Mouse (Mus musculus): Measurements from ENCODE around the gene Bckdha. TPM values are rescaled to one million over a fixed set of nuclear protein-coding genes. Genes with fewer than 3 reads are reported as not detected.

Bckdha gene
- total RNA-seq (2023), result 10 to 100 TPM; 42.4 to 52.8 TPM

DNA sequence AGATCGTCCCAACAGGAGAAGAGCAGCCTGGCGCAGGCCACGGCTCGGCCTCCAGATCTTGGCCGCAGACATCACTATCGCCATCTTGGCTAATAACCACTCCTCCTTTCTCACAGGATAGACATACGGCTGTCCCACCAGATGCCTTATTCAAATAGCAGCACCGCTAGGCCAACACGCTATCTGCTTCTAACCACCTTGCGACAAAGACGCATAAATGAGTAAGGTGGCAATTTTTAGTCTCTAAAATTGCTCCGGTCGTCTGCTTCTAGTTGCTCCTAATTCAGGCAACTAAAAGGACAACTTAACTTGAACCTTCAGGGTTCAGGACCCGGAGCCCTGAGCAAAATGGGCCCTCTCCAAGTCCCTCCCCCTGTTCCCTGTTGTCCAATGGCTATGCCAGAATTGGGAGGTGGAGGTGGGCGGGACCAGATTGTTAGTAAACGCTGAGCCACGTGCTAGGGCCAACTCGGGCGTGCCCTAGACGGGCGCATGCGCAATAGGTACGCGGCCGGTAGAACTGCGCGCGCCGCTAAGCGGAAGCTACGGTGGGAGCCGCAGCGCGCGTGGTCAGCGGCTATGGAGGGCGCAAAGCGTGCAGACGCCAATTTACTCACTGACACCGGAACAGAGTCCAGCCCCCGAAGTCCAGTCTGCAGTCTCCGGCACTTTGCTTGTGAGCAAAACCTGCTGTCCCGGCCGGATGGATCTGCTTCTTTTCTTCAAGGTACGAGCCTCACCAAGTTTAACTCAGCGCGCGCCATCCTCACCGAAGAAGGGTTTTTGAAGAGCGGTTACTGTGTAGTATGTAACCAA, at the start of gene Bckdha, which contains the start of gene Exosc5:
Gene Bckdha (minus strand): TSS at position 325 of the 816 bp plus-strand sequence.
Gene Exosc5 (plus strand): TSS at position 508 of the 816 bp plus-strand sequence.

DNA sequence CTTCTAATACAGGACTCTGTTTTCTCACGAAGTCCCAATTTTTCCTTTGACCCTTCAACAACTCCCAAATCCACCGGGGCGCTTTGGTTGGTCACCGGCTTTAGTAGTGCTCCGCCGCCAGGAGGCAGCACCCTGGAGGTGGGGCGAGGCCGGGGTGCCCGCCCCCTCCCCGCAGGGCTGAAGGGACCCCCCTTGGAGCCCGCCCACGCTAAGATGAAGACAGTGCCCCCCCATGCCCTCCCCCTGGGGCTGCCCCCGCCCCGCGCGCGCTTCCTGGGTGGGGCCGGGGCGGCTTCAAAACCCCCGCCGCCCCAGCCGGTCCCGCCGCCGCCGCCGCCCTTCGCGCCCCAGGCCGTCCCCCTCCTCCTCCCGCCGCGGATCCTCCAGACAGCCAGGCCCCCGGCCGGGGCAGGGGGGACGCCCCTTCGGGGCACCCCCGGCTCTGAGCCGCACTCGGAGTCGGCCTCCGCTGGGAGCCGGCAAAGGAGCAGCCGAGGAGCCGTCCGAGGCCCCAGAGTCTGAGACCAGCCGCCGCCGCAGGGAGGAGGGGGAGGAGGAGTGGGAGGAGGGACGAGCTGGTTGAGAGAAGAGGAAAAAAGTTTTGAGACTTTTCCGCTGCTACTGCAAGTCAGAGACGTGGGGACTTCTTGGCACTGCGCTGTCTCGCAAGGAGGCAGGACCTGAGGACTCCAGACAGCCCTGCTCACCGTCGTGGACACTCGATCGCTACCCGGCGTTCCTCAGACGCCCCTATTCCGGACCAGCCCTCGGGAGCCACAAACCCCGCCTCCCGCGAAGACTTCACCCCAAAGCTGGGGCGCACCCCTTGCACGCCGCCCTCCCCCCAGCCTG, 28.1 kb upstream of the Bckdha start, which contains the start of gene Tgfb1:
Gene Tgfb1 (plus strand): TSS at position 323 of the 852 bp plus-strand sequence.

DNA sequence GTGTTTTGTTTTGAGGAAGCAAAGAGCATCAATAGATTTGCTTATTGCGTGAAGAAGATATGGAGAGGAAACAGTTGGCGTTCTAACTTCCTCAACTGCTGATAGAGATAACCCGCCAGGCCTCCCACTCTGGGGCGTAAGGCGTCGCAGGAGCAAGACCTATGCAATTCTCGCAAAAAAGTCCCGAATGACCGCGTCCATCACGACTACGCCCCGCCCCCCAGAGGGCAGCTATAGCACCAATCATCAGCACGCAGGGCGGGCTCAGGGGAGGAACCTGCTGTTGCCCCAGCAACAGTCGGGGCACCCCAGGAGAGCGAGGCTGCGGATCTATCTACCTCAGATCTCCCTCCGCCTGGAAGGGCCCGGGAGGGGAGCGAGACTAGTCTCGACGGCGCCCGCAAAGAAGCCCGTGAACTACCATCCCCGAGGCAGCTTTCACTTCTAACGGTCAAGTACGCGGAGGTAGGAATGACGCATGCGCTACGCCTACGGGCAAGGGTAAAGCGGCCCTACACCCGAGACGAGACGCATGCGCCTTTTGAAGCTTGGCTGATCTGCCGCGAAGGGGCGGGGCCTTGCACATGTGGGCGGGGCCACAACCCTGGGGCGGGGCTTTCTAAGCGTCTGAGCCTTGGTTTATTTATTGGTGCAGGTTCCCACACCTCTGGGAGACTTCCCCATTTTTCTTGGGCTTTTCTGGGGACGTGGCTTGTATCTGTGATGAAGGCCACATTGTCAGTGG, 21.9 kb upstream of the Bckdha start, which contains the start of gene B9d2:
Gene B9d2 (plus strand): TSS at position 267 of the 745 bp plus-strand sequence.

DNA sequence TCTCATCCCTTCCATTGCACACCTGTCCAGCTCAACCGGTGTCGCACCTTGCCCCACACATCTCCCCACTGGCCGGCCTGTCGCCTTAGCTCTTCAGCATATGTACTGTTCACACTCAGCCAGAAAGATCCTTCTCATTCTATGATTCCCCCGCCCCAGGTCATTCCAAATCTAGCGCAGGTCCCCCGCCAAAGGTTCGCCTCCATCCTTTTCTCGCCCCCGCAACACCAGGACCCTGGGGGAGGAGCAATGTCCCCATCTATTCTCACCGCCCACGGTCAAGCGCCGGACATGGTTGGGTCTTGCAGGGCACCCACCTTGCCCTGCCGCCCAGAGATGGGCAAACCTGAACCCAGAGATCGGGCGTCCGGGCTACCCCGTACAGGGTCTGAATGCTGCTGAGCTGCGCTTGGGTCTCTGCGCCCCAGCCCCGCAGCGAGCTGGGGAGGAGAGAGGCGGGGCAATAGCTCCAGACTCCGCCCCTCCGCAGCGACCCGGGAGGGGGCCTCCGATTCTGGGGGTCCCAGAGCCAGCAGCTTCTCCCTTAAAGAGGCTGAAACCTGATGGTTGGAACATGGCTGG, 16.0 kb upstream of the Bckdha start, which contains the start of gene Tmem91:
Gene Tmem91 (minus strand): TSS at position 448 of the 582 bp plus-strand sequence.

DNA sequence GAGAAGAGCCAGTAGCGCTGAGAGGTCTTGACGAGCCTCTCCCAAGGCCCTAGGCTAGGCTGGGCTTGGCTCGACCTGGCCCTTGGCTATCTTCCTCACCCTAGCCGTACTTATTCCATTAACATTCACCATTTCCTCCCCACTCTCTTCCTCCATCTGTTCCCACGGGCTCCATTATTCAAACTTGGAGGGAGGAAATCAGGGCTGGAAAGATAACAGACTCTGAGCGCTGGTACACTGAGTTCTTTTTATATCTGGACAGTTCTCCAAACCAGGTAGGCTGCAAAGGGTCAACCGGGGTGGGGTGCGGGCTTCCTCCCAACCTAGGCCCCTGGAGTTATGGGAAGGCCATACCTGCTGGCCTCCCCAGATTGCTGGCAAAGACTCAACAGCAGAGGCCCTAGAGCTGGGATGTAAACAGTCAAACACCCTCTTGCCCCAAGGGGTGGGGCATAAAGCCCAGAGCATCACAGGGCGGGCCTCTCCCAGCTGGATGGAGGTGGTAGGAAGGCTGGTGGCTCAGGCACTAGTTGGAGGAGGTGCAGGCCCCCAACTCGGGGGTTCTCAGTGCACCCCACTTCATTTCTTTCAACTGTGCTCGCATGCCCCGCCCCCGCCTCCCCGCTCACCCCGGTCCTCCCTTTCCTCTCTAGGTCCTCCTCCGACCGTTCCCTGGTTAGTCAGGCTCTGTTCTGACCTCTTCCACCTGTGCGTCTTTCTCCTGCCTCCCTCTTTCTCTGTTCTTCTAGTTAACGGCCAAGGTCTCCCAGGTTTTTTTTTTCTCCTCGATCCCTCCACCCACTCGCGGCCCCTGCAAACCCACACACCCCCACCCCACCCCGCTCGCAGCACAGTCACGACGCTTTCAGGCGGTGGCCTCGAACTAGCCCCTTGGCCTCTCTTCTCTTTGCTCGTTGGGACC, 32.0 kb downstream of the Bckdha start, which contains the start of gene B3gnt8:
Gene B3gnt8 (plus strand): TSS at position 146 of the 922 bp plus-strand sequence.

DNA sequence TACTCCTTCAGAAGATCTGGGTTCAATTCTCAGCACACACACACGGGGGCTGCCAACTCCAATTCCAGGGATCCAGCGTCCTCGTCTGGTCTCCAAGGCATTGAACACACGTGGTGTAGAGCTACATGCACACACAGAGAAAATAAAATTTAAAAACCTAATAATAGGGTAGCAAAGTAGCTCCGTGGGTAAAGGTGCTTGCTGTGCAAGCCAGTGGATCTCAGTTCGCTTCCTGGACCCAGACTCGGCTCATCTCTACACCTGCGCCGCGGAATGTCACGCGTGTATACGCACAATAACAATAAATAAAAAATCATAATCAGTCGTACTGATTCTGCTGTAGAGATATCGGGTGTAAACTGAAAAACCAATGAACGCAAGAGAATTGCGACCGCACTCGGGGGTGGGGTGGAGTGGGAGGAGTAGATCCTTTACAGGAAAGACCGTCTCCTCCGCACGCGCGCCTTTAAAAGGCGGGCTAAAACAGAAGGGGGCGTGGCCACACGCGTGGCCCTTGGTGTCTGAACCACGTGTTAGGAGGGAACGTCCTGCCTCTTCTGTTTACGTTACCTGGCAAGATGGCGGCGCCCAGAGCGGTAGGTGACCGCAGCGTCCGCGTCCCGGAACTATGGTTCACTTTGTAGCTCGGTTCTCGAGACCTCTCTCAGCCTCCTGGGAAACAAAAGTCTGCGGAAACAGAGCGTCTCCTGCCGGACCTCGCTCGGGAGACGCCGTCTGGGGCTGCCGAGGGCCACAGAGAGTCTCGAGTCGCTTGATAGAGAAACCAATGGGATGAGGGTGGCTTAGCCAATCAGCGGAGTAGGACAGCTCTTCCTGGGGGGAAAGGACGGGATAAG, 39.7 kb downstream of the Bckdha start, which contains the start of gene Dmac2:
Gene Dmac2 (plus strand): TSS at position 550 of the 857 bp plus-strand sequence.

DNA sequence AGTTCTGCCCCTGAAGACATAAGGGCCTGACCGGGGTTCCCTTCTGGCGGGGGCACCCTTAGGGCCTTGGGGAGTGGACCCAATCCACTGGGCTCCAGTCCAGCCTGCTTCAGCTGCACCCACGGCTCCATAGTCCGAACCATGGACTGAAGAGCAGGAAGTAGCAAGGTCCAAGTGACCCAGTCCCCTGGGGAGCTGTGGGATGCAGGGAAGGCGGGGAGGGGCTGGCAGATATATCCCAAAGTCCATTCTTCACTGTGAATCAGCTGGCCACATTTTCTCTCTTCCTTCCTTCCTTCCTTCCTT, 43.1 kb downstream of the Bckdha start, which contains the start of gene Erich4:
Gene Erich4 (minus strand): TSS at position 187 of the 306 bp plus-strand sequence.

Other genes starting within 250 kb of the Bckdha start
- not detected for gene Cxcl17, start 246.1 kb downstream of the Bckdha start, total RNA-seq (2023)
- gene Ceacam1, start 181.4 kb downstream of the Bckdha start, total RNA-seq (2023), result 10 to 100 TPM; 61.2 to 62.6 TPM
- gene Ceacam2, start 119.1 kb downstream of the Bckdha start, total RNA-seq (2023), result 10 to 100 TPM; 10.9 to 13.3 TPM
- gene Erich4, start 43.1 kb downstream of the Bckdha start, total RNA-seq (2023), result not detected
- gene Dmac2, start 39.6 kb downstream of the Bckdha start, total RNA-seq (2023), result 100 to 1,000 TPM; 110 to 124 TPM
- gene B3gnt8, start 32.3 kb downstream of the Bckdha start, total RNA-seq (2023), result 10 to 100 TPM; 45.7 to 52.2 TPM
- gene Exosc5, start 183 bp upstream of the Bckdha start, total RNA-seq (2023), result 10 to 100 TPM; 85.2 to 85.3 TPM
- not detected for gene Tmem91, start 16.2 kb upstream of the Bckdha start, total RNA-seq (2023)
- 10 to 100 TPM; 41.3 to 43.3 TPM for gene B9d2, start 21.8 kb upstream of the Bckdha start, total RNA-seq (2023)
- gene Tgfb1, start 28.0 kb upstream of the Bckdha start, total RNA-seq (2023), result 100 to 1,000 TPM; 312 to 326 TPM
- 100 to 1,000 TPM; 104 to 109 TPM for gene Ccdc97, start 60.1 kb upstream of the Bckdha start, total RNA-seq (2023)
- gene Hnrnpul1, start 95.8 kb upstream of the Bckdha start, total RNA-seq (2023), result 100 to 1,000 TPM; 222 to 232 TPM
- 1 to 10 TPM; 1.1 to 5.7 TPM for gene Axl, start 129.7 kb upstream of the Bckdha start, total RNA-seq (2023)
- not detected for gene Cyp2s1, start 157.9 kb upstream of the Bckdha start, total RNA-seq (2023)
- not detected for gene Cyp2b10, start 238.6 kb upstream of the Bckdha start, total RNA-seq (2023)

All from B cell, adult 67 days (primary cell).